Mouse (Mus musculus): ENCODE results near the gene Cep295nl. TPM values are rescaled to one million over a fixed set of nuclear protein-coding genes. Genes with fewer than 3 reads are reported as not detected.

Cep295nl gene
- polyA plus RNA-seq, 1 experiment from 2014 or later: 0.12 TPM

GRCm38 (mm10) chr11:118295026-118295425, 47.3 kb downstream of the Cep295nl start:
- no peak overlapping the region for H3K27ac ChIP-seq (ENCODE audit: low read depth, low read length)
- H3K9me3 ChIP-seq (ENCODE audit: control insufficient read depth): no peaks in the 10 kb centered on the region
- no peaks in the 10 kb centered on the region for H3K4me1 ChIP-seq (replicated peaks; ENCODE audit: control insufficient read depth, insufficient read depth, low read length)
- 84% methylated on average over 2 of the region's 2 CpGs for WGBS
- no peak for TF ChIP-seq CTCF (IDR thresholded peaks at IDR 0.05; ENCODE audit: low read depth)
- no peaks in the 10 kb centered on the region for H3K36me3 ChIP-seq (ENCODE audit: control insufficient read depth, insufficient read depth)
- H3K4me2 ChIP-seq (replicated peaks; ENCODE audit: low read depth): no peak overlapping the region
- no peak for ATAC-seq
- no peaks in the 10 kb centered on the region for H3K27me3 ChIP-seq (replicated peaks; ENCODE audit: control insufficient read depth, insufficient read depth, low read length)
- H3K4me3 ChIP-seq (ENCODE audit: low read depth, low read length): no peak overlapping the region
- H3K9ac ChIP-seq (ENCODE audit: low read depth, low read length): no peak overlapping the region

- no peak overlapping the region for H3K4me2 ChIP-seq (replicated peaks; ENCODE audit: low read depth)
- H3K4me1 ChIP-seq (replicated peaks; ENCODE audit: control insufficient read depth, insufficient read depth, low read length): peaks cover 6% of the 10 kb centered on the region; the same call in 1 of the 2 replicates
- H3K27me3 ChIP-seq (replicated peaks; ENCODE audit: control insufficient read depth, insufficient read depth, low read length): no peaks in the 10 kb centered on the region
- no peak overlapping the region for H3K4me3 ChIP-seq (ENCODE audit: low read depth, low read length)
- TF ChIP-seq CTCF (IDR thresholded peaks at IDR 0.05; ENCODE audit: low read depth): no peak
- no peaks in the 10 kb centered on the region for H3K36me3 ChIP-seq (ENCODE audit: control insufficient read depth, insufficient read depth)
- H3K9me3 ChIP-seq (ENCODE audit: control insufficient read depth): no peaks in the 10 kb centered on the region
- no peak for ATAC-seq
- WGBS: 58% methylated on average over 6 of the region's 6 CpGs
- no peak overlapping the region for H3K9ac ChIP-seq (ENCODE audit: low read depth, low read length)
- no peak overlapping the region for H3K27ac ChIP-seq (ENCODE audit: low read depth, low read length)
These were observed 49.6 kb downstream of the Cep295nl start for GRCm38 (mm10) chr11:118292671-118293070.

GRCm38 (mm10) chr11:118289999-118290889, 52.1 kb downstream of the Cep295nl start, which contains the start of gene Usp36:
Gene Usp36 (minus strand): TSS chr11:118290244.
- H3K36me3 ChIP-seq (ENCODE audit: control insufficient read depth, insufficient read depth): peaks cover 9% of the 10 kb centered on the region
- under 1% methylated on average over 68 of the region's 68 CpGs for WGBS
- H3K4me1 ChIP-seq (replicated peaks; ENCODE audit: control insufficient read depth, insufficient read depth, low read length): peaks cover 6% of the 10 kb centered on the region; the same call in 1 of the 2 replicates
- peak; percentile 96 for ATAC-seq
- H3K27me3 ChIP-seq (replicated peaks; ENCODE audit: control insufficient read depth, insufficient read depth, low read length): no peaks in the 10 kb centered on the region
- no peak for TF ChIP-seq CTCF (IDR thresholded peaks at IDR 0.05; ENCODE audit: low read depth)
- peak within 1 kb of the TSS; percentile 70 for H3K4me3 ChIP-seq (ENCODE audit: low read depth, low read length)
- H3K9ac ChIP-seq (ENCODE audit: low read depth, low read length): peak within 1 kb of the TSS; percentile 82
- peak within 1 kb of the TSS; percentile 79 for H3K4me2 ChIP-seq (replicated peaks; ENCODE audit: low read depth)
- H3K9me3 ChIP-seq (ENCODE audit: control insufficient read depth): no peaks in the 10 kb centered on the region
- peak within 1 kb of the TSS; percentile 83 for H3K27ac ChIP-seq (ENCODE audit: low read depth, low read length)

- H3K9ac ChIP-seq (ENCODE audit: low read depth, low read length): peak overlapping the region; percentile 82
- H3K27me3 ChIP-seq (replicated peaks; ENCODE audit: control insufficient read depth, insufficient read depth, low read length): no peaks in the 10 kb centered on the region
- WGBS: under 1% methylated on average over 22 of the region's 22 CpGs
- H3K4me1 ChIP-seq (replicated peaks; ENCODE audit: control insufficient read depth, insufficient read depth, low read length): peaks cover 6% of the 10 kb centered on the region; the same call in 1 of the 2 replicates
- peak; percentile 2 for ATAC-seq
- TF ChIP-seq CTCF (IDR thresholded peaks at IDR 0.05; ENCODE audit: low read depth): no peak
- H3K4me2 ChIP-seq (replicated peaks; ENCODE audit: low read depth): peak overlapping the region; percentile 79
- H3K36me3 ChIP-seq (ENCODE audit: control insufficient read depth, insufficient read depth): peaks cover 16% of the 10 kb centered on the region
- H3K27ac ChIP-seq (ENCODE audit: low read depth, low read length): peak overlapping the region; percentile 83
- peak overlapping the region; percentile 70 for H3K4me3 ChIP-seq (ENCODE audit: low read depth, low read length)
- no peaks in the 10 kb centered on the region for H3K9me3 ChIP-seq (ENCODE audit: control insufficient read depth)
These were observed 52.7 kb downstream of the Cep295nl start for GRCm38 (mm10) chr11:118289562-118289961.

- H3K36me3 ChIP-seq (ENCODE audit: control insufficient read depth, insufficient read depth): peaks cover 21% of the 10 kb centered on the region
- H3K27me3 ChIP-seq (replicated peaks; ENCODE audit: control insufficient read depth, insufficient read depth, low read length): no peaks in the 10 kb centered on the region
- peak overlapping the region; percentile 83 for H3K27ac ChIP-seq (ENCODE audit: low read depth, low read length)
- no peak for ATAC-seq
- H3K4me2 ChIP-seq (replicated peaks; ENCODE audit: low read depth): peak overlapping the region; percentile 79
- peak overlapping the region; percentile 70 for H3K4me3 ChIP-seq (ENCODE audit: low read depth, low read length)
- WGBS: under 1% methylated on average over 16 of the region's 16 CpGs
- no peaks in the 10 kb centered on the region for H3K9me3 ChIP-seq (ENCODE audit: control insufficient read depth)
- H3K9ac ChIP-seq (ENCODE audit: low read depth, low read length): peak overlapping the region; percentile 82
- peaks cover 6% of the 10 kb centered on the region; the same call in 1 of the 2 replicates for H3K4me1 ChIP-seq (replicated peaks; ENCODE audit: control insufficient read depth, insufficient read depth, low read length)
- no peak for TF ChIP-seq CTCF (IDR thresholded peaks at IDR 0.05; ENCODE audit: low read depth)
These were observed 53.2 kb downstream of the Cep295nl start for GRCm38 (mm10) chr11:118289037-118289511.

GRCm38 (mm10) chr11:118287573-118287972, 54.7 kb downstream of the Cep295nl start:
- no peak for ATAC-seq
- Histone ChIP-seq H3K4me1 (replicated peaks; ENCODE audit: control insufficient read depth, insufficient read depth, low read length) (peaks cover 6% of the 10 kb centered on the region; the same call in 1 of the 2 replicates), H3K4me2 (replicated peaks; ENCODE audit: low read depth) (no peak overlapping the region), H3K27me3 (replicated peaks; ENCODE audit: control insufficient read depth, insufficient read depth, low read length) (no peaks in the 10 kb centered on the region), H3K9me3 (ENCODE audit: control insufficient read depth) (no peaks in the 10 kb centered on the region), H3K4me3 (ENCODE audit: low read depth, low read length) (no peak overlapping the region), H3K9ac (ENCODE audit: low read depth, low read length) (no peak overlapping the region), H3K36me3 (ENCODE audit: control insufficient read depth, insufficient read depth) (peaks cover 34% of the 10 kb centered on the region), H3K27ac (ENCODE audit: low read depth, low read length) (no peak overlapping the region)
- TF ChIP-seq CTCF (IDR thresholded peaks at IDR 0.05; ENCODE audit: low read depth): no peak
- 86% methylated on average over 9 of the region's 9 CpGs for WGBS
